7 mouse cellular contexts compared by ENCODE assay signal in genomic region chr11:8523344-8524126, GRCm38 (mm10).
DNase-seq lines count a peak whose midpoint lies in the region; ATAC-seq lines count a peak whose summit lies in the region.

No protein-coding gene starts in this region.

- H3K36me3 ChIP-seq in embryonic facial prominence, embryonic 12.5 days, result peaks cover 62% of the 10 kb centered on the region
- H3K36me3 ChIP-seq in midbrain, embryonic 15.5 days (replicated peaks), result no peaks in the 10 kb centered on the region

- 41% methylated on average over 10 of the region's 10 CpGs for WGBS in embryonic facial prominence, embryonic 12.5 days
- WGBS in midbrain, embryonic 15.5 days, result 42% methylated on average over 10 of the region's 10 CpGs

- no peak for ATAC-seq in embryonic facial prominence, embryonic 12.5 days (ENCODE audit: insufficient number of reproducible peaks, insufficient read depth, low FRiP score, low TSS enrichment)
- peak; percentile 76 for ATAC-seq in midbrain, embryonic 15.5 days (replicated peaks)

- no peaks in the 10 kb centered on the region for H3K27me3 ChIP-seq in embryonic facial prominence, embryonic 12.5 days
- H3K27me3 ChIP-seq in midbrain, embryonic 15.5 days (replicated peaks), result no peaks in the 10 kb centered on the region

- no peak overlapping the region for H3K9ac ChIP-seq in embryonic facial prominence, embryonic 12.5 days
- no peak overlapping the region for H3K9ac ChIP-seq in midbrain, embryonic 15.5 days

- 0 out of 2 replicates have a peak overlapping the region, but pooled peaks have one; percentile 13 for H3K27ac ChIP-seq in embryonic facial prominence, embryonic 12.5 days
- no peak overlapping the region for H3K27ac ChIP-seq in midbrain, embryonic 15.5 days

- intact Hi-C loops in left cerebral cortex, postnatal 4 days (cut with DNase I), result loop anchor here (5.0 kb wide), 1 partner anchor 96 kb away; no protein-coding TSS in a partner anchor

- H3K4me3 ChIP-seq in embryonic facial prominence, embryonic 12.5 days, result no peak overlapping the region
- H3K4me3 ChIP-seq in midbrain, embryonic 15.5 days, result no peak overlapping the region

- DNase-seq in adrenal gland, postnatal 4 days (ENCODE audit: low spot score in 2 of 2), result peak; percentile 57 to 60
- DNase-seq in heart, adult 11 months, result peak; percentile 97
- peak; percentile 90 for DNase-seq in kidney, adult 18-20 months
- peak; percentile 91 for DNase-seq in left cerebral cortex, postnatal 4 days
- peak; percentile 39 to 76 for DNase-seq in spleen, postnatal 10 days (ENCODE audit: low spot score in 2 of 2)

- peaks cover 3% of the 10 kb centered on the region; the same call in 1 of the 2 replicates for H3K4me1 ChIP-seq in embryonic facial prominence, embryonic 12.5 days
- peaks cover 8% of the 10 kb centered on the region for H3K4me1 ChIP-seq in midbrain, embryonic 15.5 days

- H3K4me2 ChIP-seq in embryonic facial prominence, embryonic 12.5 days (replicated peaks), result no peak overlapping the region
- H3K4me2 ChIP-seq in midbrain, embryonic 15.5 days, result no peak overlapping the region

- no peaks in the 10 kb centered on the region for H3K9me3 ChIP-seq in embryonic facial prominence, embryonic 12.5 days
- no peaks in the 10 kb centered on the region for H3K9me3 ChIP-seq in midbrain, embryonic 15.5 days
